Mouse (Mus musculus) thymus, postnatal 4 days (tissue): ENCODE measurements around the gene Ly6g5b.

Experiments used
- DNase-seq: peaks from one replicate; pipeline ENCODE4 v3.0.0; 2021

Gene Ly6g5b

GRCm38 (mm10) chr17:35115046-35116019, at the start of gene Ly6g5b:
Gene Ly6g5b (minus strand): TSS chr17:35115428.
- DNase-seq: peak; percentile 77

DNA sequence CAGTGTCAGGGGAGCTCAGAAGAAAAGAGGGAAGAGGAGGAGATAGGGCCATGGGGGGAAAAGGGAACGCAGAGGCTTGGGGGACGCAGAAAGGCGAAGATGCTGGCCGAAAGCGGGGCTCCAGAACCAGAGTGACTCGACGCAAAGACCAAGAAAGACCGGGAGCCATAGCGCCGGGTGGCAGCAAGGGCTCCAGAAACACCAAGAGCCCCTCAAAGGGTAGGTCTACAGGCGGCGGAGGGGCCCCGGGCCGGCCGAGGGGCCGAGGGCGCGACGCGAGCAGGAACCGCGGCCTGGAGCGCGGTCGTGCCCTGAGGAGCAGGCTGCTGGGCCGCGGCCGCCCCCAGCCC, 49.0 kb upstream of the Ly6g5b start:
- DNase-seq: no peak

DNA sequence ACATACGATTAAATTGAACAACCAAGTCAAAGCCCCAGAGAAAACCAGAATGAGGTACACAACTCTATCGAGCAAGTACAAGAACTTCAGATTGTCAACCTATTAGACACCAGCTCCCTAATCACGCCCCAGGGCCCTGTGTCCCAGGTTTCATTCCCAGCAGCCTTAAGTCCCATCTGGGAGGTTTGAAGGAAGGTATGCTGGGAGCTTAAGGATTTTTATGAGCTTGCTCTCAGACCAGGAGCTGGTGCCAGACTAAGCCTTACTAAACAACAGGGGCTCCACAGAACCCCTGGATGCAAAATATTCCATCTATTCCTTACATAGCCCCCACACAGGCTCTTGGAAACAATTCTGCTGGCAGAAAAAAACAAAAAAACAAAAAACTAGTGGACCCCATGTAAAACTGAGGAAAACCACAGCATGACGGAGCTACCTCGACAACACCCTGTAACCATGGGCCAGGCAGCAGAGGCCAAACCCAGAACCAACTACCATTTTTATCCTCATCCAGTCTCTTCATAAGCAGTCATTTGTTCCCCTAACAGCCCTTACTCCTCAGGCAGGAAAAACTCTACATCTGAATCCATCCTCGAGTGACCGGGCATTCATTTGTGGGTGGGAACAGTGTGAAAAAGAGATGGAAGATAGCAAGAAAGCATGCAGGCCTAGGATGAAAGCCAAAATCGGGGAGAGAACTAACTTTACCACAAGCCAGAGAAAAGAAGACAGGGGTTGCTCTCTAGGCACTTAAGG, 48.3 kb upstream of the Ly6g5b start:
- DNase-seq: no peak

DNA sequence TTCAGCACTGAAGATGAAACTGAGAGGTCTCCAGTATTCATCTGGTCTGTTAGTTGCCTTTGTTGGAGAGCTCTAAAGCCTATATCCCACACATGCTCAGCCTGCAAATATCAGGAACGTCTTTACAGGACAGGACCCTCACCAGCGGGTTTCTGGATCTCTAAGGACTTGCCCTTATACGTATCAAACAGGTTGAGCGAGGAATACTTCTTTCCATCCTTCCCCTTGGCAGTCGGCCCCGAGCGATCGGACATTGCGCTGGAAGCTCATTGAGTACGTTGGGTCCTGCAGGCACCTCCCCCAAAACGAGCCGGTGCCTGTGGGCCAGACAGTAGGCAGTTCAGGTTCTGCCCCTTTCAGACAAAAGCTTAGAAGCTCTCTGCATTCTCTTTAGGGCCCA, 47.5 kb upstream of the Ly6g5b start:
- DNase-seq: no peak

DNA sequence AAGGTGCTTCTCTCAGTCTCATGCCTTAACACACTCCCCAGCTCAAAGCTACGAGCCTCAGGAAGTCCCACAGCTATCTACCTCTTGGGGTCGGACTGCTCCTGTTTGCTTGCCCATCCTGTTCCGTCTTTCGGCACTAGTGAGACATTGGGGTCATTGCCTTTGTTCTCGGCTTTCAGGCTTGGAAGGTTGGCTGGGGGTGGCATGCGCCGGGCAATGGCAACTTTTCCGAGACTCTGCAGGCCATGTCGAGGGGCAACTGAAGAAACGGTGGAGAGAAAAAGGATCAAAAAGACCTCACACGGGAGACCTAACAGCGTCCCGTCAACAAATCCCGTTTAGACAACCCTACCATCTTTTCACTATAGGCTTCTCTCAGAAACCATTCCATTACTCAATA, 46.9 kb upstream of the Ly6g5b start:
- no peak for DNase-seq

DNA sequence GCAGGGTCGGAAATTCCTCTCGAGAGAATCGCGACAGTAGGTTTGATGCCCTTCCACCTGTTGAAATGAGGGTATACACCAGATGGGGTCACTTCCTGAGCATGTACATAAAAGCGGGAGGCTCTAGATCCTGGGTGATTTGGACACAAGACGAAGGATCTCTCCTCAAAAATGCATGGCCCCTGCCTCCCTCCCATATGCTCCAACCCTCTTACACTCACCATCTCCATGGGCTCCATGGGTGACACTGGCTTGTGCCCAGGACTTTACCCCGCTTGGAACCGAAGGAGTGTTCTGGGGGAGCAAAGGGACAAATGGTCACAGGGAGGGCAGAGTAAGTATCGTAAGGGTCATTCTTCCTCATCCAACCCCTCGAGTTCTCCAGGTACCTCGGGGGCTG, 46.2 kb upstream of the Ly6g5b start:
- DNase-seq: no peak

- DNase-seq: no peak
Measured at GRCm38 (mm10) chr17:35159638-35160037, 44.4 kb upstream of the Ly6g5b start.

DNA sequence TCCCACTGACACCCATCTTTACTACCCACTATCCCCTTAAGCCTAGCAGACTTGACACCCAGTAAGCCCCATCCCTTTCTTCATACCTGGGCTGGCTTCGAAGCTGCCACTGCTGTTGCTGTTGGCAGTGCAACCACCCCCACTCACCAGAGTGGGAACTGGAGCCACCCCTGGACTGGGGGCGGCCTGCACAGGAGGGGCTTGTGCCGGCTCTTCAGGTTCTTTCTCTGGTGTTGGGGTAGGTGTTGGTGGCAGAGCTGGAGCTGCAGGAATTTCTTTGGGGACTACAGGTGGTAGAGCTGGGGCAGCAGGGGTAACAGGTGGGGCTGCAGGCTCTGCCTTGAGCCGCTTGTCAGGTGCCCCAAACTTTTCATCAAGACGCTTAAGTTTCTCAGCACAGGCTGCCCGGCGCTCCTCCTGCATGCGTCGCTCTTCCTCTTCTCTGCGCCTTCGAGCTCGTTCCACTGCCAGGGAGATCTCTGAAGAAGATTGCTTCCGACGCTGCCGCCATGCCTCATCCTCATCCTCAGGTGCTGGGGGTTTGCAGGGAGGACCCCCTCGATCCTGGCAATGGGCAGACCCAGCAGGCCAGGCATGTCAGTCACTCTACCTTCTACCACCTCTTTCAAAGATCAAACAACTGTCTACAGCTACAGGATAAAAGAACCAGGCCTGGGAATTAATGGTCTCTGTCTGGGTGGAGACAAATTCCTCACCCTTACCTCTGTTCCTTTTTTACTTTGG, 43.8 kb upstream of the Ly6g5b start:
- DNase-seq: no peak

GRCm38 (mm10) chr17:35157661-35158175, 42.5 kb upstream of the Ly6g5b start:
- DNase-seq: no peak

GRCm38 (mm10) chr17:35157254-35157653, 42.0 kb upstream of the Ly6g5b start:
- no peak for DNase-seq

DNA sequence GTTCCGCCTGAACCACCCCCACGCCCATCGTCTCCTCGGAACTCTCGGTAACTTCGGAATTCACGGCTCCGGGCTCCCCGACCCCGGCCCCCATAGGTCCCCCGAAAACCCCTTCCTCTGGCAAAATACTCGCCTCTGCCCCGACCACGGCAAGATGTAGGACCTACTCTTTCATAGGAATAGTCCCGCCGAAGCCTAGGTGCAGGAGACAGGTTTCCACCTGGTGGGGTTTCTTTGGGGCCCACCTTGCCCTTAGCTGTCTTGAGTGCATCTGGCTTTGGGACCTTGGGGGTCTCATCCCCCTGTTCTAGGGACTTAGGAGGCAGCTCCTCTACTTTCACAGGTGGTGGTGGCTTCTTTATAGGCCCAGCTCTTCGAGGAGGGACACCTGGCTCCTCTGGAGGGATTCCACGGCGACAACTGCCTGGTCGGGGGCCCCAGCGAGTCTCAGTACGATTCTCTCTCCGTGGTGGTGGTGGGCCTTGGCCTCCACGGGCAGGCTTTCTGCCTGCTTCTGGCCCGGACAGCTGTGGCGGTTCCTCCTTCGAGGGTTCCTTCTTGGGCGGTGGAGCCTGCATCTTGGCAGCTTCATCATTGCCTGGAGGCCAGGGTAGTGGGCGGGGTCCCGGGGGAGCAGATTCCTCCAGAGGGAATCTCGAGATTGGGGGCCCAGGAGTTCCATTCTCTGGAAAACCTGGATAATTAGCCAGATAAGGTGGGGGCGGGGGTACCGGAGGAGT, 41.4 kb upstream of the Ly6g5b start:
- DNase-seq: no peak

DNA sequence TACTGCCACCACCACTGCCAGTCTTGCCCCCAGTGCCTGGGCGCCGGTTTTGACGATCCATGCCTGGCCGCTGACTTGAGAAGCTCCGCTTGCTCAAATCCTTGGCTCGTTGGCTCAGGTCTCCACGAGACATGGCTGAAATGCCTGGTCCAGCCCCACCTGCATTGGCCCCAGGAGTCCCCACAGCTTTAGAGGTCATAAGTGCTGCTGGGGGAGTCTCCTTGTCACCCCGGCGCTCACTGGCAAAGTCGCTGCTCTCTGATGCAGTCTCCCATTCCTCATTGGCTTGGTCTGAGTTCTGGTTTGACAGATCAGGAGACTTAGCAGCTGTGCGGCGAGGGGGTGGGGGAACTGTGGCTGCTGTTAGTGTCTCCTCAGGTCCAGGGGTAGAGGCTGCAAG, 40.2 kb upstream of the Ly6g5b start:
- no peak for DNase-seq

- DNase-seq: no peak
Measured at GRCm38 (mm10) chr17:35154616-35155015, 39.4 kb upstream of the Ly6g5b start.

DNA sequence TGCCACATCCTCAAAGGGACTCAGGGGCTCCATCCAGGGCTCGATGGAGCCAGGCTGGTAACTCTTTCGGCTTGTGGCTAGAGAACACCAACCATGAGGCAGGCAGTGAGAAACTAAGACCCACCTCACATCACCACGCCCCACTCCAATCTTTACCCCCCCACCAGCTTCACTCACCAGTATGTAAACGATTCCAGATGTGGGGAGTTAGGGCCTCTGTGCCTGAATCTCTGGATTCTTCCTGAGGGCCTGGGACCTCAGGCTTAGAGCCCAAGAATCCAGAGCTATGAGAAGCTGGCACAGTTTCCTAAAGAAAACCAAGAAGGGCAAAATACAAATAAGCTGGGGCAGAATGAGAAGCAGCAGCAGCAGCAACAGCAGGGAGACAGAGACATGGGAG, 38.7 kb upstream of the Ly6g5b start:
- DNase-seq: no peak

- no peak for DNase-seq
Measured at GRCm38 (mm10) chr17:35153077-35153476, 37.8 kb upstream of the Ly6g5b start.

- DNase-seq: no peak
Measured at GRCm38 (mm10) chr17:35152121-35152520, 36.9 kb upstream of the Ly6g5b start.

GRCm38 (mm10) chr17:35147922-35148639, 32.9 kb upstream of the Ly6g5b start:
- no peak for DNase-seq

DNA sequence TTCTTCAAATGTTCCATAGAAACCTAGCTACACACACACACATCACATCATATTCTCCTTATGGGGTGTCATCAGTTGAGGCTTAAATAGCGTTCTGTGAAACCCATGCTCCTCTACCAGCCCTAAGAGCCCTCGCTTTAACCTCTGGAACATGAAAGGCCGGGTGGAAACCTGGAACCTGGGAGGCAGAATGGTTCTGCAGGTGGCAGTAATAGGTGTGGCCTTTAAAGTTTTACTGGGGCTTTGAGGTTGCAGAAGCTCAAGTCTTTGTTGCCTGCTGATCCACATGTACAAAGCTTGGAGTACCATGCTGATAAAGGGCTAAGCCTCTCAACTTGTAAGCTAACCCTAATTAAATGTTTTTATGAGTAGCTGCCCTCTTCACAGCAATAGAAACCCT, 32.1 kb upstream of the Ly6g5b start:
- DNase-seq: no peak

DNA sequence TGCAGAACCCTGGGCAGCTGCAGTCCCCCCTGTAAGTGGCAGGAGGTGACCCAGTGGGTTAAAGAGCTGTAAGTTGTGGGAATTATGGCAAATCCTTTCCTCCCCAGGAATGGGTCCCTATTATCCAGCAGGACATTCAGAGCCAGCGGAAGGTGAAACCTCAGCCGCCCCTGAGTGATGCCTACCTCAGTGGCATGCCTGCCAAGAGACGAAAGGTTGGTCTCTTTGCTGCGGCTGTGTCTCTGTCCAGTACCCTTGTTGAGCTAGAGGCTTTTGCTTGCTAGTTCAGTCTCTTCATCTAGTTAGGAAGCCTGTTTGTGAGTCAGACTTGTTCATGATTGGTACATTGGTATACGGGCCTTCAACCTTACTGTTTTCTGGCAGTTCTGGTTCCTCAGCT, 30.9 kb upstream of the Ly6g5b start:
- no peak for DNase-seq

DNA sequence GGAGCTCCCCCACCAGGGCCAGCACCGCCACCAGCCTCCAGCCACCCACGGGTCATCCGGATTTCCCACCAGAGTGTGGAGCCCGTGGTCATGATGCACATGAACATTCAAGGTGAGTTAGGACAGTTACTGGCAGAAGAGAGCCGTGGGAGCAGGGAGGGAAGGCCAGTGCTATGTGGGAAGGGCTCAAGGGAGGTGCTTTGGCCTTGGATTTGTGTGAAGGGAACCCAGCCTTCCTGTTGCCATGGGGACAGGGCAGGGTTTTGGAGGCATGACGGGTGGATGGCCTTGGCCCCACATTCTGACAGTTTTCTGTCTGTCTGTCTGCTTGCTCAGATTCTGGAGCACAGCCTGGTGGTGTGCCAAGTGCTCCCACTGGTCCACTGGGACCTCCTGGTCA, 26.7 kb upstream of the Ly6g5b start:
- no peak for DNase-seq

DNA sequence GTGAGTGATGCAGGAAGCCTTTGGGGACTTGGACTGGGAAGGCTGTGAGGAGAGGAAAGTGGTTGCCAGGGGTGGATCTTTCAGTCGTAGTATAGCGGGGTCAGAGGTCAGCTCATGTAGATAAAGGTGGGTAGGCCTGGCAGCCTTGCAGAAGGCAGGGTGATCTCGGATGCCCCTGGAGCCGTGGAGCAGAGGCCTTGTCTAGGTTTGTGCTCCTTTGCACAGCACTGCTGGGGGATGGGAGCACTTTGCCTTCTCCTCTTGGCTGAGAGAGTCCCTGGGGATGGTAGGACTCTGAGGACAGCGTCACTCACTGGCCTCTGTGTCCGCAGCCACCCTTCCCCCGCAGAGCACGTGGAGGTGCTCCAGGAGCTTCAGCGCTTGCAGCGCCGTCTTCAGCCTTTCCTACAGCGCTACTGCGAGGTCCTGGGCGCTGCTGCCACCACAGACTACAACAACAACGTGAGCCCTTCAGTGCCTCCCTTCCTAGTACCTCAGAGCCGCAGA, 25.3 kb upstream of the Ly6g5b start:
- DNase-seq: no peak

DNA sequence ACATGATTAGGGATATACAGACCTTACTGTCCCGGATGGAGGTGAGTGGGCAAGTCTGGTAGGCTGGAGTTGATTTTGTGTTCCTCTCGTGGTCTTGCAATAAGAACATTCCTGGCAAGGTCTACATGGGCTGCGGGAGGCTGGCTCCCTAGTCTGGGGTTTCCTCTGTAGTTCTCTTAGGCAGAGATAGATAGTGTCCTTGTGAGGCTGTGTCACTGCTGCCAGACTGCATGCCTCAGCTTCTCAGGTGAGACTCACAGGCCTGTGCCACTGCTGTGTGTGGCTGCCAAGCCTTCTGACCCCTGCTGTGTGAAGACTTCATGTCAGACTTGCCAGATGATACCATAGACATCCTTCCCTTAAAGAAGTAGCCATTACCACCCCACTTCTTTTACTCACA, 24.0 kb upstream of the Ly6g5b start:
- no peak for DNase-seq
